Mouse (Mus musculus) gastrocnemius, postnatal 36 days (tissue): ENCODE measurements around the gene Selenoo. TPM values are rescaled to one million over a fixed set of nuclear protein-coding genes. Genes with fewer than 3 reads are reported as not detected.
A peak's percentile ranks its signal among the peaks of the same experiment; 100 is the strongest.

ENCODE experiments used
- DNase-seq, 2 experiments: peaks; one replicate each; pipeline ENCODE4 v3.0.0; 2022
- intact Hi-C: fragments of 180-260 bp; cut with DNase I; formaldehyde crosslinking; loops from one replicate; pipeline ENCODE4 v1.15.1; 2025
- total RNA-seq, 2 experiments: library from RNA; stranded (reverse); gene quantifications; 2 replicates each; pipeline ENCODE4 v1.2.3; 2021

Gene Selenoo
- total RNA-seq, 2 experiments from 2014 or later, result 12.5 to 14.4 TPM

GRCm38 (mm10) chr15:89074613-89075477, 14.0 kb upstream of the Selenoo start, which contains the start of gene Trabd:
Trabd (plus strand) TSS chr15:89075124.
- intact Hi-C loops, result loop anchor here (5.0 kb wide), 2 partner anchors 47 to 248 kb away; partner anchors contain the start of gene Tubgcp6
- no peak for DNase-seq

- DNase-seq, result peak; percentile 83 to 87
- intact Hi-C loops, result loop anchor here (5.0 kb wide), 2 partner anchors 47 to 248 kb away; partner anchors contain the start of gene Tubgcp6
Observed at GRCm38 (mm10) chr15:89075478-89076147, 13.3 kb upstream of the Selenoo start.

DNA sequence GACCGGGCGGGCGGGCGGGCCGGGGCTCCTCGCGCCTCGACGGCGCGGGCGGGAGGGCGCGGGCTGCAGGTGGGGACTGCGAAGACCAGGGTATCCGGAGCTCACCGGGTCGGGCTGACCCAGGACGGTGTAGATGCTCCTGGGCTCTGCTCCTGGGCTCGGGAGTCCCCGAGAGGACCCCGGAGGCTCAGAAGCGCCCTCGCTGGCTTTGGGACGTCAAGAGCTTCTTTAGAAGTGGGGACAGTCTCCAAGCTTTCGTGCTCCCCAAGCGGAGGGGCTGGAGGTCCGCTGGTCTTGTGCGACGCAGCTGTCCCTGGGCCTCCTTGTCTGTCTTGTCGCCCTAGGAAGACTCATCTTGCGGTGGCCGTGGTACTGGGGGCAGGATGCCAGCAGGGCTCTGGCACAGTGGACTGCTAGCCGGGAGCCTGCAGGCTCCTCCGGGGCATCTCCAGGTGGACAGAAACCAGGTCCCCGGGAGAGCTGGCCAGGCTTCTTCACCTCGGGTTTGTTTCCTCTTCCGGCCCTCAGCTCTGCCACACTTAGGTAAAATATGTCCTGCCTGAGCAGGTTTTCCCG, 12.6 kb upstream of the Selenoo start:
- DNase-seq, result peak; percentile 40 to 62
- intact Hi-C loops, result loop anchor here (5.0 kb wide), 2 partner anchors 46 to 249 kb away; partner anchors contain the start of gene Tubgcp6

GRCm38 (mm10) chr15:89078208-89078836, 10.6 kb upstream of the Selenoo start:
- intact Hi-C loops, result loop anchor here (5.0 kb wide), 2 partner anchors 44 to 251 kb away; partner anchors contain the start of gene Tubgcp6
- DNase-seq, result no peak

DNA sequence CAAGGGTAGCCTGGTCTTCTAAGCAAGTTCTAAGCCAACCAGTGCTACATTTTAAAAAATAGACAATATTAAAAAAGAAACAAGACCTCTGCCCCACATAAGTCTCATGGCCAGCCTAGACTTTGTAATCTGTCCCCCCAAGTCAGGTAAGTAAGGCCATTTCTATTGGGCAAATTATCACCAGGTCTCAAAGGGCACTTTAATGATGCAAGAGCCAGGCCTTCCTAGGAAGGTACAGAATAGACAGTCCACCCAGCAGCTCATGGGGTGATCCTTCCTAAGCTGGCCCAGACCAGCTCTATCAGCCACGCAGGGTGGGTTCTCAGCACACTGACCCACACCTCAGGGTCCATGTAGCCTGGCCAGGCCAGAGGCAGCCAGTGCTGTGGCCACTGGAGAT, 5.0 kb upstream of the Selenoo start:
- intact Hi-C loops, result no loop called here
- no peak for DNase-seq

GRCm38 (mm10) chr15:89084826-89085225, 4.1 kb upstream of the Selenoo start:
- intact Hi-C loops, result loop anchor here (5.0 kb wide), 1 partner anchor 127 kb away; the partner anchor contains the start of gene Ppp6r2
- DNase-seq, result no peak

GRCm38 (mm10) chr15:89089248-89090051, 566 bp downstream of the Selenoo start:
- intact Hi-C loops, result loop anchor here (5.0 kb wide), 1 partner anchor 123 kb away; the partner anchor contains the start of gene Ppp6r2
- DNase-seq, result no peak

- intact Hi-C loops, result no loop called here
- DNase-seq, result no peak
Observed at GRCm38 (mm10) chr15:89090662-89091061, 1.8 kb downstream of the Selenoo start.

- DNase-seq, result no peak
- intact Hi-C loops, result no loop called here
Observed at GRCm38 (mm10) chr15:89092181-89092580, 3.3 kb downstream of the Selenoo start.

DNA sequence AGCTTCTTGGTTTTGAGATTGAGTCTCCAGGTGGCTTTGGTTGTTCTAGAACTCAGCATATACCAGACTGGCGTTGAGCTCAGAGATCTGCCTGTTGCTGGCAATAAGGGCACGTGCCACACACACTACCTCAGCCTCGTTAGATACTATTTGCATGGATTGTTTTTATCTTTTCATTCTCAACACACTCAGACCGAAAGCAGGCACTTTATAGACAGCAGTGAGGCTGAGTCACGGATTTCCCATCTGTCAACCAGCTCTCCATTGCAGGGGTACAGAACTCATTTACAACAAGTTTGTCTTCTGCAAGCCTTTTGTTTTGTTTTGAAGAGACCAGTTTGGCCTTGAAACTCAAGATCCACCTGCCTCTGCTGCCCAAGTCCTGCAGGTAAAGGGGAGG, 8.6 kb downstream of the Selenoo start:
- intact Hi-C loops, result no loop called here
- no peak for DNase-seq

DNA sequence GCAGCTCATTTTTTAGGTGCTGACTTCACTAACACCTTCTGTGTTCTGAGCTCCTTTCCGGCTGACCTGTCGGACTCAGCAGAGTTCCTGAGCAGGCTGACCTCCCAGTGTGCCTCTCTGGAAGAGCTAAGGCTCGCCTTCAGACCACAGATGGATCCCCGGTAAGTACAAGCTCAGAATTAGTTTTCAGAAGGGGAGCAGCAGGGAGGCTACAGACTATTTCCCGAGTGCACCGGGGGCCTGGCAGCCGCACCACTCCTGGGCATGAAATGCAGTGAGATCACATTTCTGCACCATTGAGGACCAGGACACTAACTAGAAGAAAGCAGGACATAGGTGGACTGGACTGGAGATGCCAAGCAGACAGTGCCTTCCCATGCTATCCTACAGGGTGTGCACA, 9.7 kb downstream of the Selenoo start:
- DNase-seq, result no peak
- intact Hi-C loops, result no loop called here

DNA sequence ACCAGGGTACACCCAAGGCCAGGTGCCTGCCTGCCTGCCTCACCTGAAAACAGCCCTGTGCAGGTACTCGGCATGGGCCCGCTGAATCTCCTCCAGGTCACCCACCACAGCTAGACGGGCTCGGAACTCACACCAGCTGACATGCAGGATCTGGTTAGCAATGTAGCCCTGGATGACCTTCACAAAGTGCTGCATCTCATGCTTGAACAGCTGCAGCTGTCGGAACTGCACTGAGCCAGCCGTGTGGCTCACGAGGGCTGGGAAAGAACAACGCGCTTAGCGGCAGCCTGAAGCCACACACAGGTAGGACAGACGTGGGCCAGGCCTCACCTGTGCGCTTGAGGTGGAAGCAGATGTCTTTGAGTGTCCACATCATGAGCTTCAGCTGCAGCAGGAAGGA, 11.9 kb downstream of the Selenoo start:
- no peak for DNase-seq
- intact Hi-C loops, result no loop called here

- intact Hi-C loops, result no loop called here
- DNase-seq, result no peak
Observed at GRCm38 (mm10) chr15:89102646-89103045, 13.8 kb downstream of the Selenoo start.

- no peak for DNase-seq
- intact Hi-C loops, result no loop called here
Observed at GRCm38 (mm10) chr15:89103921-89104320, 15.0 kb downstream of the Selenoo start.

DNA sequence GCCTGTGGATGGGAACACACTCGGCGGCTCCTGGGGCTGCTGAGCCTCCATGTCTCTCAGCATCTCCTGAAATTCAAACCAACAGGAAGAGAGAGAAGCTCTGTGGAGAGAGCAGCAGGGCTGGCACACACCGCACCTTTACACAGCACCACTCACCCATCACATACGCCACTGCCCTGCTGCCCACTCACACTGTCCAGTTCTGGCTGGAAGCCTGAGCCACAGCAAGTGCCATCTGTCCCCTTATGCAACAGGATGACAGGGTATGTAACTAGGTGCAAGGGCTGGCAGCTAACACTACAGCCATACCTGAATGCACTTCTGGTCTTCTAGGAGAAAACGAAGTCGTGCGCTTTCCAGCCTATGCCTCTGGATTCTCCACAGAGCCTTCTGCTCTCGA, 15.5 kb downstream of the Selenoo start:
- no peak for DNase-seq
- intact Hi-C loops, result no loop called here

DNA sequence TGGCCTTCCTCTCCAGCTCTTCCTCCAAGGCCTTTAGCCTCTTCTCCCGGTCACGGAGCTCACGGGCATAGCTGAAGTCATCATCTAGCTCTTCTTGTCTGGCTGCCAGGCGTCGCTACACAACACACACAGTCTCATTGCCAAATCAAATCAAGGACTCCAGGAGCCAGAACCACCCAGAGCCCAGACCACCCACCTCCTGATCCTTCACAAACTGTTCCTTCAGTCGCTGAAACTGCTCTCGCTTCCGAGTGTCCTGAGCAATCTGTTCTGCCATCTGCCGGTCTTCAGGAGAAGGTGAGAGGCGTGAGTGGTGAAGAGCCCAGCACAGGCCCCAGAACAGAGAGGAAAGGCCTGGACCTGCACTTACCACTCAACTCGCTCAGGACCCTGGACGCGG, 17.2 kb downstream of the Selenoo start:
- DNase-seq, result no peak
- intact Hi-C loops, result no loop called here

GRCm38 (mm10) chr15:89106976-89107375, 18.1 kb downstream of the Selenoo start:
- intact Hi-C loops, result no loop called here
- no peak for DNase-seq

- DNase-seq, result no peak
- intact Hi-C loops, result no loop called here
Observed at GRCm38 (mm10) chr15:89110147-89110546, 21.3 kb downstream of the Selenoo start.

DNA sequence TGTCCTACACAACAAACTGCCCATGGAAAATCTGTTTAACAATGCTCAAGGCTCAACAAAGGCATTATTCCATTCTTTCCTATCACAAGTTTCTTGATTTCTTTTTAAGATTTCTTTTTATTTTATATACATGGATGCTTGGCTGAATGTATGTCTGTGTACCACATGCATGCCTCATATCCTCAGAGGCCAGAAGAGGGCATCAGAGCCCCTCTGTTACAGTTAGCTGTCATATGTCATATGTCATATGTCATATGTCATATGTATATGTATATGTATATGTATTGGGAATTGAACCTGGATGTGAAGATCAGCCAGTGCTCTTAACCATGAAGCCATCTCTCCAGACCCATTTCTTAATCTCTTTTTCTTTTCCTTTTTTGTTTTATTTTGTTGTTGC, 29.1 kb downstream of the Selenoo start:
- no peak for DNase-seq
- intact Hi-C loops, result no loop called here
